Mouse (Mus musculus) C2C12 (cell line): ENCODE data around the gene Olfr97. TPM values are rescaled to one million over a fixed set of nuclear protein-coding genes. Genes with fewer than 3 reads are reported as not detected.

ENCODE experiments used
- H3K27me3 ChIP-seq: one replicate; pipeline ENCODE4 v1.6.1; 2011; ENCODE audit not compliant: control insufficient read depth, insufficient read depth, insufficient read length
- H3K36me3 ChIP-seq: one replicate; pipeline ENCODE4 v1.6.1; 2011; ENCODE audit not compliant: control insufficient read depth, insufficient read depth
- H3K4me3 ChIP-seq: one replicate; pipeline ENCODE4 v1.5.1; 2011; ENCODE audit warnings: mild to moderate bottlenecking, control low read depth; ENCODE audit not compliant: poor library complexity, insufficient read depth, severe bottlenecking
- H3K79me2 ChIP-seq: one replicate; pipeline ENCODE4 v1.6.1; 2011; ENCODE audit not compliant: control insufficient read depth, insufficient read depth
- H3K79me3 ChIP-seq: one replicate; pipeline ENCODE4 v1.6.1; 2011; ENCODE audit warnings: low read depth, control low read depth
- H3ac ChIP-seq: one replicate; pipeline ENCODE3; 2011; ENCODE audit warnings: low read depth; ENCODE audit not compliant: control insufficient read depth, insufficient read length
- CEBPB ChIP-seq: IDR thresholded peaks from one replicate; pipeline ENCODE4 v1.6.1; 2011; ENCODE audit warnings: low read depth, mild to moderate bottlenecking, control low read depth, moderate library complexity
- CTCF ChIP-seq: IDR thresholded peaks from one replicate; pipeline ENCODE4 v1.5.1; 2011; ENCODE audit not compliant: control insufficient read depth, insufficient read depth, insufficient read length
- FOSL1 ChIP-seq: IDR thresholded peaks from one replicate; pipeline ENCODE4 v1.8.0; 2011; ENCODE audit warnings: mild to moderate bottlenecking, low read length; ENCODE audit not compliant: poor library complexity, insufficient read depth, severe bottlenecking
- MAX ChIP-seq: IDR thresholded peaks from one replicate; pipeline ENCODE4 v1.6.1; 2011; ENCODE audit warnings: mild to moderate bottlenecking, control low read depth
- MYOD1 ChIP-seq: IDR thresholded peaks from one replicate; pipeline ENCODE4 v1.6.1; 2011; ENCODE audit warnings: low read depth; ENCODE audit not compliant: control insufficient read depth, insufficient read length
- MYOG ChIP-seq: IDR thresholded peaks from one replicate; pipeline ENCODE4 v1.6.1; 2011; ENCODE audit not compliant: control insufficient read depth, insufficient read length; ENCODE audit errors: extremely low read depth
- USF1 ChIP-seq: IDR thresholded peaks from one replicate; pipeline ENCODE4 v1.6.1; 2011; ENCODE audit warnings: low read depth, mild to moderate bottlenecking, control low read depth, moderate library complexity
- polyA plus RNA-seq: library from polyadenylated mRNA; unstranded; fragments of >200 nt; fragmentation: generic; extraction: Trizol; gene quantifications from one replicate; pipeline ENCODE4 v1.2.1, GENCODE M21; 2012; ENCODE audit warnings: missing spikeins

Gene Olfr97
- polyA plus RNA-seq, 1 experiment, result not detected

DNA sequence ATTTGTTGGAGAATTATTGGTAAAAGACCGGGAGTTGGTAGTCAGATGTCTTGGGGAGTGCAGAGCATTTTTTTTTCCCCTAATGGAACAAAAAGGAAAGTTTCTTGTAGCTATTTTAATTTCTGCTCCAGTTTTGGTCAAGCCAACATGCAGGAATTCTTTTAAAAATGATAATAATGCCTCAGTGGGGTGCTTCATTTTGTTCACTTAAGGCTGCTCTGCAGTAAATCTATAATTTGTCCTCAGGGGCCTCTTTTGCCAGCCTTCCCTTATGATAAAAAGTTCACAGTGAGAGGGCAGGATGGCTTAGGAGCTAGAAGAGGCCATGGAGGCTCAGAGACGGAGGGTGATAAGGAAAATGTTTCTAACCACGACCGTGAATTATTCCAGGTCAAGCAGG is 17.3 kb downstream of the Olfr97 start, which contains the start of gene Olfr96:
Gene Olfr96, plus strand, starts transcription at position 301 of the 400 bp plus-strand sequence.
- no peaks in the 10 kb centered on the region for H3K36me3 ChIP-seq
- no peaks in the 10 kb centered on the region for H3K79me3 ChIP-seq
- no peaks in the 10 kb centered on the region for H3K27me3 ChIP-seq
- H3K79me2 ChIP-seq, result no peaks in the 10 kb centered on the region
- no peak within 1 kb of the TSS for H3K4me3 ChIP-seq
- TF ChIP-seq MYOD1 (no peak), FOSL1 (no peak), USF1 (no peak), MAX (no peak)
- no peak within 1 kb of the TSS for H3ac ChIP-seq

DNA sequence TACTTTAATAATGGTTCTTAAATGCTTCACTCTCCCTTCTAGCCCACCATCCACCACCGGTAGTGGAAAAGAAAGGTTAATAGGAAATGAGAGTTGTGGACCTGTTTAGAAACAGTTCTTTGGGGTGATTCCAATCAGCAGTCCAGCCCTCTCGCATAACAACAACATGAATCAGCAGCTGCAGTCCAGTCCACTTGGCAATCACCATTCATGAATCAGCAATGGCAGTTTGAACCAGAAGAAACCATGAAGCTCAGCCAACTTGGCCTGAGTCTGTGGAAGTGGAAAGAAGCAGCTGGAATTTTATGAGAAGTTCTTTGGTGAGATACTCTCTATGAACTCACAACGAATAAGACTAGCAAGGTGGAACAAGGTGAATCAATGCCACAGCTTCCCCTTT is 18.6 kb downstream of the Olfr97 start:
- H3K79me3 ChIP-seq, result no peaks in the 10 kb centered on the region
- H3K27me3 ChIP-seq, result no peaks in the 10 kb centered on the region
- no peak for TF ChIP-seq FOSL1
- TF ChIP-seq CEBPB, result no peak
- no peak for TF ChIP-seq MAX
- no peak for TF ChIP-seq CTCF
- no peak for TF ChIP-seq MYOG
- no peak for TF ChIP-seq USF1
- TF ChIP-seq MYOD1, result no peak
- H3K79me2 ChIP-seq, result no peaks in the 10 kb centered on the region
- H3K36me3 ChIP-seq, result no peaks in the 10 kb centered on the region
- no peak overlapping the region for H3K4me3 ChIP-seq
- H3ac ChIP-seq, result no peak overlapping the region

DNA sequence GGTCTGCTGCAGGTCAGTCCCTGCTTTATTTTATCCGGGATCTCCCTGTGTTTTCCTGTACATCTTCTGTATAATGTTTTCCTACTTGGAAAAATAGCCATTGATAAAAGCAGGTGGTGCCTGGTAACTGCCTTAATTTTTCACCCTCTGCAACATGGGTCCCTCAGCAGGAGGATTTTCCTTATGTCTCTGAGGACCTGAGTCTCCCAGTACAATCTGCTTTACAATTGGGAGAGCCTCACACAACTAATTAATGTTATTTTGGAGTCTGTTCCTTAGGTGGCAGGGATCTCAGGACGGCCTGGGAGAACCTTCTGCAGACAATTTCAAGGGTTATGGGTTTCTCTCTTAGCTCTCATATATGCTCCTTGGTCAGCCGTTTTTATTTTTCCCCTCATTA is 24.1 kb downstream of the Olfr97 start, which contains the start of gene Olfr95:
Gene Olfr95, minus strand, starts transcription at position 101 of the 400 bp plus-strand sequence.
- no peak within 1 kb of the TSS for H3ac ChIP-seq
- no peaks in the 10 kb centered on the region for H3K79me2 ChIP-seq
- peaks cover 6% of the 10 kb centered on the region for H3K27me3 ChIP-seq
- no peak within 1 kb of the TSS for H3K4me3 ChIP-seq
- H3K79me3 ChIP-seq, result no peaks in the 10 kb centered on the region
- TF ChIP-seq MAX, result no peak
- no peak for TF ChIP-seq FOSL1
- no peak for TF ChIP-seq CTCF
- no peak for TF ChIP-seq CEBPB
- TF ChIP-seq USF1, result no peak
- no peak for TF ChIP-seq MYOG
- no peak for TF ChIP-seq MYOD1
- H3K36me3 ChIP-seq, result no peaks in the 10 kb centered on the region

DNA sequence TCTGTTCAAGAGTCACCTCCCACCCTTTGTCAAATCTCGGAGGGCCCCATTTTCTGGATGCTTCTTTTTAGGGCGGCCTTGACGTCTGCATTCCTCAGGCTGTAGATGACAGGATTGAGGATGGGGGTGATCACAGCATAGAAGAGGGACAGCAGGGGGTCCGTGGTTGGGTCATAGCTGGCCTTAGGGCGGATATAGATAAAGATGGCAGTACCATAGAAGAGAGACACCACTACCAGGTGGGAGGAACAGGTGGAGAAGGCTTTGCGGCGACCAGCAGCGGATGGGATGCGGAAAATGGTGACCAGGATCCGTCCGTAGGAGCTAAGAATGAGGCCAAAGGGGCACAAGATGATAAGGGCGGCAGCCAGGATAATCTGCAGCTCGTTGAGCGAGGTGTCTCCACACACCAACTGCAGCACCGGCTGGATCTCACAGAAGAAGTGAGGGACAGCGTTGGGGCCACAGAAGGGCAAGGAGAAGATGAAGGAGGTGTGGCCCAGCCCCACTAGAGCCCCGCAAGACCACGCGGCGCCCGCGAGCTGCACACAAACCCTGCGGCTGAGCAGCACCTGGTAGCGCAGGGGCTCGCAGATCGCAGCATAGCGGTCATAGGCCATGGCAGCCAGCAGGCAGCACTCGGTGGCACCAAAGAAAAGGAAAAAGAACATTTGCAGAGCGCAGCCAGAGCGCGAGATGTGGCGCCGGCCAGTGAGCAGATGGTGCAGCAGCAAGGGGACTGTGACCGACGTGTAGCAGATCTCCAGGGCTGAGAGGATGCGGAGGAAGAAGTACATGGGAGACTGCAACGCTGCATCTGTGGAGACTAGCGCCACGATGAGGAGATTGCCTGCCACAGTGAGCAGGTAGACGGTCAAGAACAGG is 26.0 kb downstream of the Olfr97 start:
- H3K4me3 ChIP-seq, result no peak overlapping the region
- H3K27me3 ChIP-seq, result peaks cover 6% of the 10 kb centered on the region
- H3K79me3 ChIP-seq, result no peaks in the 10 kb centered on the region
- no peaks in the 10 kb centered on the region for H3K79me2 ChIP-seq
- TF ChIP-seq MYOG, result no peak
- no peak for TF ChIP-seq MYOD1
- TF ChIP-seq MAX, result no peak
- no peak for TF ChIP-seq CTCF
- no peak for TF ChIP-seq FOSL1
- TF ChIP-seq CEBPB, result no peak
- TF ChIP-seq USF1, result no peak
- no peak overlapping the region for H3ac ChIP-seq
- no peaks in the 10 kb centered on the region for H3K36me3 ChIP-seq

DNA sequence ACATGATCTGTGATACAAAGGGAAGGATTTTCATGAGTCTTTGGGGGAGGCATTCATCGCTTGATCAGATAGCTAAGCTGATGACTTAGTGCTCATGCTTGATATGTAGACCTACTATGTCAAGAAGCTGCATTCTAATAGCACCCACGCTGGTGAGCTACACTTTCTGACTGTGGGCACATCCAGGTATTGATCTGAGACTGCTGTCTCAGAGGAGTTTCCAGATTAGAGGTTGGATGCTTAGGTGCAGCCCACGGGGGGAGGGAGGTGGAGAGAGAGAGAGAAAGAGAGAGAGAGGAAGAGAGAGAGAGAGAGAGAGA is 33.3 kb downstream of the Olfr97 start:
- no peaks in the 10 kb centered on the region for H3K79me2 ChIP-seq

More for the DNA sequence above, 33.3 kb downstream of the Olfr97 start:
- TF ChIP-seq USF1 (no peak), MYOD1 (no peak), FOSL1 (no peak), MYOG (no peak), MAX (no peak), CTCF (no peak), CEBPB (no peak)
- Histone ChIP-seq H3K4me3 (no peak overlapping the region), H3K79me3 (no peaks in the 10 kb centered on the region), H3K36me3 (no peaks in the 10 kb centered on the region), H3ac (no peak overlapping the region), H3K27me3 (no peaks in the 10 kb centered on the region)
